Mouse (Mus musculus): ENCODE measurements around the gene Arvcf.

- TF ChIP-seq CTCF (IDR thresholded peaks at IDR 0.05) = no peak
- TF ChIP-seq POLR2A (IDR thresholded peaks at IDR 0.05; ENCODE audit: insufficient read depth, low read depth, low read length) = no peak
- TF ChIP-seq EP300 (IDR thresholded peaks at IDR 0.05; ENCODE audit: insufficient read depth, low read depth, low read length) = no peak
Measured at GRCm38 (mm10) chr16:18324031-18324430, 24.0 kb upstream of the Arvcf start.
